Mouse (Mus musculus) liver, postnatal 0 days (tissue): ENCODE measurements around the gene Olfr429.

ENCODE experiments used
- CTCF ChIP-seq: sonication (generic); IDR thresholded peaks from 2 replicates; pipeline ENCODE4 v1.5.1; 2016; ENCODE audit warnings: antibody characterized with exemption, low read depth
- EP300 ChIP-seq: IDR thresholded peaks from 2 replicates; pipeline ENCODE4 v1.6.1; 2016; ENCODE audit warnings: antibody characterized with exemption, low read depth, mild to moderate bottlenecking

GRCm38 (mm10) chr1:174121062-174121461, 36.9 kb downstream of the Olfr429 start, which contains the start of gene Olfr231:
- TF ChIP-seq CTCF, result no peak
- TF ChIP-seq EP300, result no peak
